Mouse (Mus musculus): ENCODE measurements around the gene Vmn1r24.
"Not testable (repeated sequence)": the region's sequence is repeated elsewhere in the genome, so short reads cannot be mapped to it uniquely, and the experiment has no call there.

The Vmn1r24 gene

DNA sequence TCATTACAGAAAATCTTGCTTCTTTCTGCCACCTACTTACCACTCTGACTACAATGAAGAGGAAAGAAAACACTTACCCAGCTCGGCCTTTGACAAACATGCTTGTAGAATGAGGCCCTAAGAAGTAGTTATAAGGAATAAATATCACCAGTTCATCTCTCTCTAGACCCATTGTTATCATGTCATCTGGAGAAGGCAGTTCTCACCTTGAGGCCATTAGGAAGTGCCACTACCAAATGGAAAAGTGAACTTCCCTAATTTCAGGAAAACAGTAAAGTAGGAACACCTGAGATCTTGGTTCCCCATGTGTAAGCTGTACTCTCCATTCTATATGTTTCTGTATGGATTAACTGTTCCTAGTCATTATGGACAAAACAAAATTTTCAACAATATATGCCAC is at the start of gene Vmn1r24:
Vmn1r24 (minus strand) TSS at position 101 of the 400 bp plus-strand sequence.
- DNase-seq (ENCODE audit: low spot score in 2 of 2) = not testable (repeated sequence)

DNA sequence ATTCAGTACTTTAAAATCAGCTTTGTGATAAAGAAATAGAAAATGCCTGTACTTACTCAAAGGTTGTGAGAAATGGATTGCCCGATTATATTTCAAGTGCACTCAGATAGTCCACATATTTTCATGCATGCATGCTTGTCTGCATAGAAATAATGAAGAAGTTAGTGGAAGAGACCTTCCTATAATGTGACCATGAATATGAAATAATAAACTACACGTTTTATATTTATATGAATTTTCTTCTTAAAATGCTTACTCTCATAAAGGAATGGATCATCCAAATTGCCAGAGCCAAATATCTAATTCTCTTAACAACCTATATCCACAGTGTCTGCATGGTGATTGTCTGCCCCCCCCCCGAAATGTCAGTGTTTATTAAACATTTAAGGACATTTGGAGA is 19.4 kb upstream of the Vmn1r24 start, which contains the start of gene Vmn1r25:
Vmn1r25 (minus strand) TSS at position 101 of the 400 bp plus-strand sequence.
- no peak for DNase-seq (ENCODE audit: low spot score in 2 of 2)

DNA sequence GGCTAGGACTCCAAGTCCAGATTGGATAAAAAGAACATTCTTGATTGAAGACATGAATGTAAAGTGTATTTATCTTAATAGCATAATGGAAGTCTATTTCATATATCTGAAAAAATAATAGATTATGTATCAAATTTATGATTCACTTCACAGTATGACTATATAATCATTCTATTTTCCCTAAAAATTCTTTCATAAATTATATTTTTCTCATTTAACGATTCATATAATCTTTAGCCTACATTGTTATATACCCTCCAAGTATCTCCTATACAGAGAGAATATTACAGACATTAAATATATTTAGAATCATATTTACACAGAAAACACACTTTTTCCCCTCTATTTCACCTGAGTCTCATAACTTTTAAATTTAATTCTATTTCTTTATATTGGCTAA is 34.6 kb downstream of the Vmn1r24 start, which contains the start of gene Vmn1r23:
Vmn1r23 (minus strand) TSS at position 101 of the 400 bp plus-strand sequence.
- DNase-seq (ENCODE audit: low spot score in 2 of 2) = no peak

DNA sequence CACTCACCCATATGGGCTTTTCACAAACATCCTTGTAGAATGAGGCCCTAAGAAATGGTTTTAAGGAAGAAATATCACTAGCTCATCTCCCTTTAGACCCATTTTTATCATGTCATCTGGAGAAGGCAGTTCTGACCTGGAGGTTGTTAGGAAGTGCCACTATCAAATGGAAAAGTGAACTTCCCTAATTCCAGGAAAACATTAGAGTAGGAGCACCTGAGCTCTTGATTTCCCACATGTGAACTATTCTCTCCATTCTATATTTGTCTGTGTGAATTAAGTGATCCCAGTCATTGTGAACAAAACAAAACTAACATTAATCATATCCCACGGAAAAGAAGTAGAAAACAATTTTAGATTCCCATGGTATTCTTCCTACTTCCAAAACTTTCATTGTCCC is 53.4 kb downstream of the Vmn1r24 start, which contains the start of gene Vmn1r22:
Vmn1r22 (minus strand) TSS at position 101 of the 400 bp plus-strand sequence.
- DNase-seq (ENCODE audit: low spot score in 2 of 2) = no peak
